Mouse (Mus musculus) activated CD4-positive, CD25-positive, alpha-beta regulatory T cell (primary cell): Measurements from ENCODE around the gene Hydin. TPM values are rescaled to one million over a fixed set of nuclear protein-coding genes. Genes with fewer than 3 reads are reported as not detected.

Source experiments
- polyA plus RNA-seq, 2 experiments: library from polyadenylated mRNA; unstranded; fragments of 100-300 nt; shearing (Covaris generic); gene quantifications; one replicate each; pipeline ENCODE4 v1.2.1; 2017

Gene Hydin
- polyA plus RNA-seq: under 1 TPM in 1 of 2 experiments, not detected in 1; 0.23 TPM

DNA sequence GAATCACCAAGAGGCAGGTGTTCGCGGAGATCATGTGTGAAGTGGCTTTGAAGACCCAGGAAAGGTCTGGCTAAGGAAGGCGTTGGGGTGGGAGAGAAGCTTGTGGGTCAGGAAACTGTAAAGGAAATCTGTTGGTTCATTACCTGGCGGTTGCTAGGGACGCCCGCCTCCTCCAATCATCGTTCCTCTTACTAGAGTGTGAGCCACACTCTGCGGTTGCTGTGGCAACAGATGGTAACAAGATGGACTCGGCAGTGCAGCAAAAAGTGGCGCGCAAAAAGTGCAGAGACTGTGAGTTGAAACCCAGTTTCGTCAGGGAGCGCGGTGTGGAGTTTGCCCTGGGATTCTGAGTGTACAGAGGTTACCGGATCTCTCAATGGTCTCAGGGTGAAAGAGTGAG lies at the start of gene Hydin:
Gene Hydin (plus strand): TSS at position 237 of the 400 bp plus-strand sequence.

DNA sequence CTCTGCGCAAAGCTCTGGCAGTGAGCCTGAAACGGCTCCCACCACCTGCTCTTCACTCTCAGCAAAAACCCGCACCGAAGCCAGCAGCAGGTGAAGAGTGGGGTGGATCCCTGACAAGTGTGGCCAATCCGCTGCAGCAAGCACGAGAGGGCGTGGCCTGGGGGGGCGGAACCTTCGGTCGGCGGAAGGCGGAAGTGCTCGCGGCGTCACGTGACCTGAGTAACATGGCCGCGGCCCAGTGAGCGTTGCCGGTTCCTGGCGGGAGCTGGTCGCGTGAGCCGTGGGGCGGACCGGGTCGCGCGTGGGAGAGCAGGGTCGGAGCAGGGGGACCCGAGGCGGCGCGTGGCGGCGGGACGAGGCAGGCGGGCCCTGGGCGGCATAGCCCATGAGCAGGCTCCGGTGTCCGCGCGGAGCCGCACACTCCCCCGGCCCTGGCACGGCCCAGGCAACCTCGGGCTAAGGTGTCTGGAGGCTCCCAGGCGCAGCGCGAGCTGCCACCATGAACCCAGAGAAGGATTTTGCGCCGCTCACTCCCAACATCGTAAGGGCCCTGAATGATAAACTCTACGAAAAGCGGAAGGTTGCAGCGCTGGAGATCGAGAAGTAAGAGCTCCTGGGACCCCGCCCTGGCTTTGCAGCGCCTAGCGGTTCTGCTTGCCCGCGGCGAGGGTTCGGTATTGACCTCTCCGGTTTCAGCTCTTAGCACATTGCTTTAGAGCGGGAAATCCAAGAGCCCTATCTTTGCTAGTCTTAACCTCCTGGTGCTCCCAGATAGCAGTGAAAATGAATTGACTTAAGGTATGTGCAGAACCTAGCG lies 351.8 kb downstream of the Hydin start, which contains the start of gene Vac14:
Gene Vac14 (plus strand): TSS at position 195 of the 817 bp plus-strand sequence.

Other genes with a start within 250 kb of the Hydin start
- under 1 TPM; 0.12 to 0.41 TPM for gene Chst4, start 227.2 kb upstream of the Hydin start, polyA plus RNA-seq
- gene Zfp612, start 187.2 kb upstream of the Hydin start, polyA plus RNA-seq: 1 to 10 TPM in 1 of 2 experiments, under 1 TPM in 1; 0.50 to 2.3 TPM
- gene Gm21964, start 165.8 kb upstream of the Hydin start, polyA plus RNA-seq: not detected
- gene Gm17720, start 164.2 kb upstream of the Hydin start, polyA plus RNA-seq: not detected
- not detected for gene Calb2, start 98.8 kb upstream of the Hydin start, polyA plus RNA-seq
- 1 to 10 TPM; 5.3 to 8.7 TPM for gene Cmtr2, start 51.3 kb upstream of the Hydin start, polyA plus RNA-seq